Mouse (Mus musculus): ENCODE measurements around the gene Bcas3.

DNA sequence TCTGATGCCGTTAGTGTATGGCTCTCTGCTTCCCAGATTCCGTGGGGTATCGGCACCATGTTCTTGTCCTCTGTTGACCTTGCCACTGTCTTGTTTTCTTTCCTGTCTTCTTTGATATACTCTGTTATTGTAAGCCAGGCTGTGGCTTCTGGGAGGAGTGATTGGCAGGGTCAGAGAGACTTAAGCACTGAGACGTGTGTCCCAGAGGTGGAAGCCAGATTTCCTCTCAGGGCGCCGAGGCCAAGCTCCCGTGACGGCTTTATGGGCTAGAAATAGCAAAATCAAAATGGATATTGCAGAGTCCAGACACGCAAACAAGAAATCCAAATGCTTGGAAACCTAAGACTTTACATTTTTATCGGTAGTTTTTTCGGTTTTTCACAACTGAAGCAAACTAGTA lies 345.3 kb downstream of the Bcas3 start:
- TF ChIP-seq CTCF (IDR thresholded peaks at IDR 0.05; ENCODE audit: borderline replicate concordance, insufficient read depth, low read length) (no peak), POLR2A (IDR thresholded peaks at IDR 0.05; ENCODE audit: low read depth, low read length) (no peak)
